Mouse (Mus musculus): ENCODE results near the gene Mrm2. TPM values are rescaled to one million over a fixed set of nuclear protein-coding genes. Genes with fewer than 3 reads are reported as not detected.
A peak's percentile ranks its signal among the peaks of the same experiment; 100 is the strongest.

Mrm2 gene
- polyA plus RNA-seq, 1 experiment from 2014 or later, result 11.7 TPM

- H3K4me1 ChIP-seq (ENCODE audit: insufficient read depth, low read depth, low read length), result no peaks in the 10 kb centered on the region
- H3K27me3 ChIP-seq (replicated peaks; ENCODE audit: insufficient read depth, low read length), result no peaks in the 10 kb centered on the region
- no peak overlapping the region for H3K9ac ChIP-seq (replicated peaks; ENCODE audit: low read depth)
- H3K36me3 ChIP-seq (ENCODE audit: insufficient read depth, low read length), result peaks cover 25% of the 10 kb centered on the region
- H3K9me3 ChIP-seq (ENCODE audit: low read length), result no peaks in the 10 kb centered on the region
- TF ChIP-seq CTCF (IDR thresholded peaks at IDR 0.05) (no peak), EP300 (IDR thresholded peaks at IDR 0.05) (no peak)
- no peak for ATAC-seq
- H3K27ac ChIP-seq (ENCODE audit: low read length), result no peak overlapping the region
- H3K4me2 ChIP-seq (replicated peaks; ENCODE audit: low read depth, low read length), result no peak overlapping the region
- DNase-seq (ENCODE audit: low spot score), result no peak
- no peak overlapping the region for H3K4me3 ChIP-seq (ENCODE audit: low read depth, low read length)
- 93% methylated on average over 9 of the region's 9 CpGs for WGBS
Measured at GRCm38 (mm10) chr5:140349882-140350281, 18.2 kb upstream of the Mrm2 start.

- Histone ChIP-seq H3K36me3 (ENCODE audit: insufficient read depth, low read length) (0 out of 2 replicates have a peak, but pooled peaks cover 4% of the 10 kb centered on the region), H3K27ac (ENCODE audit: low read length) (no peak overlapping the region), H3K9me3 (ENCODE audit: low read length) (no peaks in the 10 kb centered on the region), H3K4me2 (replicated peaks; ENCODE audit: low read depth, low read length) (no peak overlapping the region), H3K9ac (replicated peaks; ENCODE audit: low read depth) (no peak overlapping the region), H3K4me1 (ENCODE audit: insufficient read depth, low read depth, low read length) (no peaks in the 10 kb centered on the region), H3K27me3 (replicated peaks; ENCODE audit: insufficient read depth, low read length) (no peaks in the 10 kb centered on the region), H3K4me3 (ENCODE audit: low read depth, low read length) (no peak overlapping the region)
- DNase-seq (ENCODE audit: low spot score), result no peak
- ATAC-seq, result no peak
- 86% methylated on average over 1 of the region's 1 CpGs for WGBS
- TF ChIP-seq CTCF (IDR thresholded peaks at IDR 0.05), result no peak
Measured at GRCm38 (mm10) chr5:140346050-140346449, 14.4 kb upstream of the Mrm2 start.

GRCm38 (mm10) chr5:140345244-140345643 lies 13.5 kb upstream of the Mrm2 start:
- no peaks in the 10 kb centered on the region for H3K9me3 ChIP-seq (ENCODE audit: low read length)
- H3K27me3 ChIP-seq (replicated peaks; ENCODE audit: insufficient read depth, low read length), result no peaks in the 10 kb centered on the region
- no peak overlapping the region for H3K9ac ChIP-seq (replicated peaks; ENCODE audit: low read depth)
- TF ChIP-seq CTCF (IDR thresholded peaks at IDR 0.05) (no peak), EP300 (IDR thresholded peaks at IDR 0.05) (no peak)
- no peak overlapping the region for H3K4me3 ChIP-seq (ENCODE audit: low read depth, low read length)
- ATAC-seq (no peak), DNase-seq (ENCODE audit: low spot score) (no peak)
- no peak overlapping the region for H3K27ac ChIP-seq (ENCODE audit: low read length)
- no peak overlapping the region for H3K4me2 ChIP-seq (replicated peaks; ENCODE audit: low read depth, low read length)
- H3K4me1 ChIP-seq (ENCODE audit: insufficient read depth, low read depth, low read length), result no peaks in the 10 kb centered on the region
- H3K36me3 ChIP-seq (ENCODE audit: insufficient read depth, low read length), result no peaks in the 10 kb centered on the region
- 93% methylated on average over 4 of the region's 4 CpGs for WGBS

- Histone ChIP-seq H3K27ac (ENCODE audit: low read length) (no peak overlapping the region), H3K9ac (replicated peaks; ENCODE audit: low read depth) (no peak overlapping the region), H3K36me3 (ENCODE audit: insufficient read depth, low read length) (no peaks in the 10 kb centered on the region), H3K9me3 (ENCODE audit: low read length) (no peaks in the 10 kb centered on the region), H3K4me1 (ENCODE audit: insufficient read depth, low read depth, low read length) (no peaks in the 10 kb centered on the region), H3K4me3 (ENCODE audit: low read depth, low read length) (no peak overlapping the region), H3K27me3 (replicated peaks; ENCODE audit: insufficient read depth, low read length) (no peaks in the 10 kb centered on the region), H3K4me2 (replicated peaks; ENCODE audit: low read depth, low read length) (no peak overlapping the region)
- no peak for ATAC-seq
- WGBS, result 78% methylated on average over 4 of the region's 4 CpGs
- DNase-seq (ENCODE audit: low spot score), result no peak
- TF ChIP-seq EP300 (IDR thresholded peaks at IDR 0.05) (no peak), CTCF (IDR thresholded peaks at IDR 0.05) (peak; percentile 47)
Measured at GRCm38 (mm10) chr5:140342880-140343279, 11.2 kb upstream of the Mrm2 start.

- no peaks in the 10 kb centered on the region for H3K9me3 ChIP-seq (ENCODE audit: low read length)
- H3K27ac ChIP-seq (ENCODE audit: low read length), result no peak overlapping the region
- H3K9ac ChIP-seq (replicated peaks; ENCODE audit: low read depth), result no peak overlapping the region
- no peaks in the 10 kb centered on the region for H3K27me3 ChIP-seq (replicated peaks; ENCODE audit: insufficient read depth, low read length)
- no peak overlapping the region for H3K4me3 ChIP-seq (ENCODE audit: low read depth, low read length)
- peak; percentile 51 for TF ChIP-seq EP300 (IDR thresholded peaks at IDR 0.05)
- TF ChIP-seq CTCF (IDR thresholded peaks at IDR 0.05), result no peak
- no peak overlapping the region for H3K4me2 ChIP-seq (replicated peaks; ENCODE audit: low read depth, low read length)
- DNase-seq (ENCODE audit: low spot score) (peak; percentile 80), ATAC-seq (peak; percentile 92)
- WGBS, result 52% methylated on average over 3 of the region's 3 CpGs
- no peaks in the 10 kb centered on the region for H3K4me1 ChIP-seq (ENCODE audit: insufficient read depth, low read depth, low read length)
- no peaks in the 10 kb centered on the region for H3K36me3 ChIP-seq (ENCODE audit: insufficient read depth, low read length)
Measured at GRCm38 (mm10) chr5:140339836-140340235, 8.1 kb upstream of the Mrm2 start.

- ATAC-seq, result no peak
- no peaks in the 10 kb centered on the region for H3K9me3 ChIP-seq (ENCODE audit: low read length)
- H3K9ac ChIP-seq (replicated peaks; ENCODE audit: low read depth), result no peak overlapping the region
- H3K4me1 ChIP-seq (ENCODE audit: insufficient read depth, low read depth, low read length), result no peaks in the 10 kb centered on the region
- TF ChIP-seq CTCF (IDR thresholded peaks at IDR 0.05) (peak; percentile 28; the same call in 1 of the 2 replicates), EP300 (IDR thresholded peaks at IDR 0.05) (no peak)
- no peak overlapping the region for H3K4me2 ChIP-seq (replicated peaks; ENCODE audit: low read depth, low read length)
- H3K27ac ChIP-seq (ENCODE audit: low read length), result no peak overlapping the region
- H3K4me3 ChIP-seq (ENCODE audit: low read depth, low read length), result no peak overlapping the region
- DNase-seq (ENCODE audit: low spot score), result no peak
- H3K27me3 ChIP-seq (replicated peaks; ENCODE audit: insufficient read depth, low read length), result no peaks in the 10 kb centered on the region
- H3K36me3 ChIP-seq (ENCODE audit: insufficient read depth, low read length), result no peaks in the 10 kb centered on the region
- WGBS, result 95% methylated on average over 4 of the region's 4 CpGs
Measured at GRCm38 (mm10) chr5:140338779-140339178, 7.1 kb upstream of the Mrm2 start.

- DNase-seq (ENCODE audit: low spot score) (peak; percentile 22), ATAC-seq (no peak)
- Histone ChIP-seq H3K27me3 (replicated peaks; ENCODE audit: insufficient read depth, low read length) (no peaks in the 10 kb centered on the region), H3K4me1 (ENCODE audit: insufficient read depth, low read depth, low read length) (no peaks in the 10 kb centered on the region), H3K4me3 (ENCODE audit: low read depth, low read length) (no peak overlapping the region), H3K9me3 (ENCODE audit: low read length) (no peaks in the 10 kb centered on the region), H3K4me2 (replicated peaks; ENCODE audit: low read depth, low read length) (no peak overlapping the region), H3K36me3 (ENCODE audit: insufficient read depth, low read length) (no peaks in the 10 kb centered on the region), H3K27ac (ENCODE audit: low read length) (no peak overlapping the region), H3K9ac (replicated peaks; ENCODE audit: low read depth) (no peak overlapping the region)
- 77% methylated on average over 1 of the region's 1 CpGs for WGBS
- TF ChIP-seq CTCF (IDR thresholded peaks at IDR 0.05), result peak; percentile 80
- TF ChIP-seq EP300 (IDR thresholded peaks at IDR 0.05), result no peak
Measured at GRCm38 (mm10) chr5:140336680-140337079, 5.0 kb upstream of the Mrm2 start.
